Mouse (Mus musculus) cerebellum, adult 8-10 months (tissue): Measurements from ENCODE around the gene Rnf2.

Experiments used
- DNase-seq: peaks from one replicate; pipeline ENCODE4 v3.0.0; 2022

The Rnf2 gene

DNA sequence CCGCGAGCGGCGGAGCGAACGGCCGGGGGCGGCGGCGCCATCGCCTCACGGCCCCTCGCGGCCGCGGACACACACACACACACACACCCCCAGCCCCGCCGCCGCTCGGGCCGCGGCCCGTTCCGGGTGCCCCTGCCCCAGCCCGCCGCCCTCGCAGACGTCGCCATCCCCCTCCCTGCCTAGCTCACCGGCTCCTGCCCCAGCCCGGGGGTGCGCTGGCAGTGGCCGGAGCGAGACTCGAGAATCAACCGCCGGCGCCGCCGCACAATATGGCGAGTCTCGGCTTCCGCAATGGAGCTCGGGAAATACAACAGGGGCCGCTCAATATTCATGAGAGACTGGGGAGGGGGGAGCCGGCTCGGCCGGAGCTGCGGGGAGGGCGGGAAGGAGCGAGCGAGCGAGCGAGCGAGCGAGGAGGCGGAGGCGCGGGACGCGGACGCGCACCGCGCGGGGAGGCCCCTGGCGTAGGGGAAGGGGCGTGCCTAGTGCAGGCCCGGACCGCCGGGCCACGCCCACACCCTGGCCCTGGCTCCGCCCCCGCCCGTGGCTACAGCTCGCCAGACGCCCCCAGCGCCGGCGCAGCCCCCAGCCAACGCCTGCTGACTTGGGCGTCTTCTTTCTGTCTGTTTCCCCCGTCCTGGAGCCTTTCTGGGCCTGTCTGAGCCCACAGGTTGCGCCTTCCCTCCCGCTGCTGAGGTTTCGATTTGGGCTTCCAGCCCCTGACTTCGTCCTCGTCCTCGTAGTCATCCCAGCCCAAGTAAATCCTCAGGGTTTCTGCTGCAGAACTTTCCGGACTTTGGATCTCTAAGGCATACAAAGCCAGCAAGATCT lies at the start of gene Rnf2:
Gene Rnf2 (minus strand): TSS at position 425 of the 831 bp plus-strand sequence.
- DNase-seq: peak; percentile 85

DNA sequence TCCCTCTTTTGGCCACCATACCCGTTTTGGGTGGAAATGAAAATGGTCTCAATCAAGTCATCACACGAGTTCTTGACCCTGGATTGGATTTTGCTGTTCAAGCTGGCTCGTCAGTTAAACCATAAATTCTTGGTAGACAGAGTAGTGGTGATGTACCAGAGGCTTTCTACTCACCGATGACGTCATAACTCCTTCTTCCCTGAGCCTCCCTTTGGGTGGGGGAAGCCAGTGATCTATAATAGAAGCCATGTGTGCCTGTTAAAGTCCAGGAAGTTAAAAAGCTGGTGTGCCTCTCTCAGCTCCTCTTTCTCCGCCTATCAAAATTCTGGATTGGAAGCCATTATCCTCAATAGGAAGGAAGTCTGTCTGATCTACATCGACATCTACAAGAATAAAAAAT lies 49.0 kb upstream of the Rnf2 start:
- DNase-seq: no peak

DNA sequence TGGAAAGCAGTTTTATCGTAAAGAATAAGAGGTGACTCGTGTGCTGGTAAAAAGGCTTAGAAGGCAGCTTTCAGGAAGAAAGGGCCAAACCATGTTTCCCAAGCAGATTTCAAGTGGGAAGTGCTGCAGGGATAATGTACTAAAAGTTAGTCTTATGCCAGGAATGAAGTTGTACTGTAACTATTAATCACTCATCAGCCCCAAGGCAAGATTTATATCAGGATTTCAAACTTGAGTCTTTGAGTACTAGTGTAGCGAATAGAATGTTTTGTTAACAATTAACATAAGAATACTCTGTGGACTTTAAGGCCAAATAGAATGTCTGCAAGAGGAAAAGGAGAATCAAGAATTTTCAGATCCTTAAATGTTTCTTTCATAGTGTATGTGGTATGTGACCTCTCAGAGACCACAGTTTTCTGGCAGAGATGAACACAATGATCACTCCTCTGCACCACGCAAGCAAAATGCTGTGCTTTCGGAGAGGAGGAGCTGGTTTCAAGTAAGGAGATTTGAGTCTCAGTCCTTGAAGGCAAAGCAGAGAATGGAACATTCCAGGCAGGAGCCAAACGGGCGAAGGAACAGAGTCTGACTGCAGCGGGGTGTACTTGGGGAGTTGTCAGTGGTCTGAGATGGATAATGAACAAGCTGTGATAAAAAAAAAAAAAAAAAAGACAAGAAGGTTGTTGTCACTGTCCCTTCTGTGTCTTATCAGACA lies 48.3 kb upstream of the Rnf2 start:
- DNase-seq: no peak

DNA sequence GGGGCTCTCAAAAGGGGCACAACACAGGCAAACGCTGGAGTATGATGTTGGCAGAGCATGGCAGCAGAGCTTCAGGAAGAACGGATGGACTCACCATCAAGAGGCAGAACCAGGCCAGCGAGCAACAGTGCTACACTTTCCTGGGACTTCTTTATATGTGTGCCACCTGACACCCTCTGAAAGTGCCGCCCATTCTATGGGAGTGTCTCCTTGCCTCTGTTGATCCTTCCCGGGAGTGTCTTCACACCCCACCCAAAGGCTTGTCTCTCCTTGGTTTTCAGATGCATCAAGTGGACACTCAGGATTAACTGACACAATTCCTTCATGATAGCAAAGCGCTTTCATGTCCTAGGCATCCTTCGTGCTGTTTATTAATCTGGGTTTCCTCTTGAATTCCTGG lies 44.8 kb upstream of the Rnf2 start:
- no peak for DNase-seq

DNA sequence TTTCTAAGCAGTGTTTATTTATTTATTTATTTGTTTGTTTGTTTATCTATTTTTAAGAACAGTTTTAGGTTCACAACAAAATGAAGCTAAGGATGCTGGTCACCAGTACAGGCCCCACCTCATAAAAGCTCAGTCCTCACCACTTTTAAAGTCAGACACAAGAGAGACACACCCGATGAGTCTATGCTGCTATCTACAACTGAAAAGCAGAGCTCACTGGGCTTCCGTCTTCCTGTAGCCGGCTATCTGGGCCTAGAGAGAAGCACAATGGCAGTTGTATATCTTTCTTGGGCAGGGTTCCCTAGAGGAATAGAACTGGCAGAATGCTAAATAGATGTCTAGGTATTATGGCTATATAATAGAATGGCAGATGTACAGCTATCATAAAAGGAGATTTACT lies 43.8 kb upstream of the Rnf2 start:
- DNase-seq: no peak

DNA sequence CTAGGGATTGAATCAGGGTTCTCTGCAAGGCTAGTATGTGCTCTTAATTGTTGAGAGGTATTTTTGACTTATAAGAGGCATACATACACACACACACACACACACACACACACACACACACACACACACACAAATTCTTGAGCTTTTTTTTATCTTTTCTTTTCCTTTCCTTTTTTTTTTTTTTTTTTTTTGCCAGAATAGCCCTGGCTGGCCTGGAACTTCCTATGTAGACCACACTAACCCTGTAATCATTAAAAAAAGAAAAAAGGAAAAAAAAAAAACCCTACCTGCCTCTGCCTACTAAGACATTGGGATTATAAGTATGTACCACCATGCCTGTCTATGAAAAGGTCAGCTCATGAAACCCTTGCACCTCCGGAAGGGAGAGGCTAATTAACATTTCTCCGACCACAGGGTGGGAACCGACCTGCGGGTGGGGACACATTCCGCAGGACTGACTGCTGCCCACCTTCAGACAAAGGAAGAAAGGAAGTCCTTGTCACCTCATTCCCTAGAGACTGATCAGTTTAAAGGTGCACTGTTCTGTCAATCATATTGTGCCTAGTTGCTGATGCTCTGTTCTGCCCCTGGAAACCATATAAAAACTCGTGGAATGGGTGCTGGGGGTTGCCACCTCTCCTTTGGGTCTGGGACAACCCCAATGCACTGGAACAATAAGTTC lies 43.2 kb upstream of the Rnf2 start:
- no peak for DNase-seq

DNA sequence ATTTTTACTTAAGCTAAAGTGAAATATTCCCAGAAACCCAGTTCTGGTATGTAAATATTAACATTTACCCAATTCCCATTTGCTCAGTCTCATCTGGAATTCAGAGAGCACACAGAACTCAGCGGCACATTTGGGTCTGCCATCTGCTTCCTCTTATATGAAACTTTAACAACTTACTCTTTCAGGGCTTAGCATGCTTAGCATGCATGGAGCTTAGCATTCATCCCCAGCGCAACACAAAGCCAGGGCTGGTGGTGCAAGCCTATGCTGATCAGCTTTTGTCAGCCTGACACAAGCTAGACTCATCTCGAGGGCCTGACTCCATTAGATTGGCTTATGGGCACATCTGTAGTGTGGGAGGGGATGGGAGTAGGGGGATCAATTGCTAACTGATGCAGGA lies 25.9 kb upstream of the Rnf2 start:
- DNase-seq: no peak

DNA sequence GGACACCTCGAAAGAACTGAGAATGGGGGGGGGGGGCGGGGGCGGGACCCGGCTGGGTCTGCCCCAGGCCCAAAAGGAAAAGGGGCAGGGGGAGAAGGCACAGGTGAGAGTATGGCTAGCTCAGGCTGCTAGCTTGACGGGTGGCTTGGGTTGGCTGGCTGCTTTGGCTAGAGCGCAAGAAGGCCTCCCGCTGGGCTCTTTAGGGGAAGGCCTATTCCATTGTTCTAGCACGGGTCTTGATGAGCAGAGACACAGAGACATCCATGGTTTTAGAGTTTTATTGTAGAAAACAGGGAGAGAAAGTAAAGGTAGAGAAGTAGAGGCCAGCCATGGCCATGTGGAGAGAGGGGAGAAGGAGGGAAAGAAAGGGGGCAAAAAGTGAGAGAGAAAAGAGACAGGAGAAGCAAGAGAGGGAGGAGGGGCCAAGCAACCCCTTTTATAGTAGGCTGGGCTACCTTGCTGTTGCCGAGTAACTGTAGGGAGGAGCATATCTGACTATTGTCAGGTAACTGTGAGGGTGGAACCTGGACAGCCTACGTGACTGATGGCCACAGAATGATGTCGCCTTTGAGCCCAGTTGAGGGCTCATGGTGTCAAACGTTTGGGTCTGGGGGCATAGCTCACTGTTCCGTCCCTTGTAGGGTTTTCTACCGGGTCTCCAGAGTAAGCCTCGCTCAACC lies 17.0 kb upstream of the Rnf2 start:
- no peak for DNase-seq

DNA sequence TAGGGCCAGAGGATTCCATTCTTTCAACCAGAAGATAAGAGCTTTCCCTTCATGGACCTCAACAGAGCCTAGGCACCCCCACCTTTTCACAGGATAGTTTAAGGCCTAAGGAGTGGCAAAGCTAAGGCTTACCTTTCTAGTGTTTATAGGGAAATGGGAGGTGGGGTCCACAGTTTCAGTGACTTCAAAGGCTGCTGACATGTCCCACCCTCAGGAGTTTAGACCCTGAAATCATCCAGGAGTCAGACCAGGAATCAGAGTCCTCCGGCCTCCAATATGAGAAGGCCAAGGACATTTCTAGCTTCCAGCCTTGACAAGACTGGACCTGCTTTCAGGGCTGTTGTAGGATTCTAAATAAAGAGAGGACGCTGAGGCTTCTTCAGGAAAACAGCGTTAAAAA lies 16.1 kb upstream of the Rnf2 start:
- DNase-seq: no peak

DNA sequence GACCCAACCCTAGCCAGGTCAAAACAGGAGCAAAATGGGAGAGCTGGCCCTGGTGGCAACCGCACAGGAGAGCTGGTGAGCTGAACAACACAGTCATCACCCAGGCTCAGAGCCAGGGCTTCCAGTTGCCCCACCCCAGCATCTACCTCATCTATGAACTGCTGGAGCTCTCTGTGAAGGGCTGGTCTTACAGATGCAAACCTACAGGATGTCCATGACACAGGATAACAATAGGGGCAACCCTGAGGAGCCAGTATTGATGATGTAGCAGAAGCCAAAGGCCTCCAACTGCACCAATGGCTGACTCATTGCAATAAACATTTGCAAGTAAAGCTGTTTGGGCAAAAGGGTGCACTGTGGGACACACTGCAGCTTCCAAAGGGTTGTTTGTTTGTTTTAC lies 15.0 kb upstream of the Rnf2 start:
- no peak for DNase-seq

DNA sequence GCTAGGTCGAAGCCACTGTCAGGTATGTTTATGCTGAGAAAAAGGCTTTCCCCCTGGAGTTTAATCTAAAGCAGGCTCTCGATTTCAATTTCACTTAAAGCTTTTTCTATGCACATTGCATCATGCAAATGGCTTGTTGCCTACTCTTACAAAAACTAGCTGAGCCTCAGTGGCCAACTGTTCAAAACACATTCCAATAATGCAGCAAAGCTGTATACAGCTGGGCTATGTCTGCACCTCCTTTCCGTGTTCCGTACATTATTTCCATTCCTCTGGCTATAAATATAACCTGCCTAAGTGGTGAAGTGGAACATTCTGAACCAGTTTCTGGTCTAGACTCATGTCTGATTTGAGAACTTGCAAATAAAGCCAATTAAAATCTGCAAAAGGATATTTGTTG lies 13.4 kb upstream of the Rnf2 start:
- no peak for DNase-seq

DNA sequence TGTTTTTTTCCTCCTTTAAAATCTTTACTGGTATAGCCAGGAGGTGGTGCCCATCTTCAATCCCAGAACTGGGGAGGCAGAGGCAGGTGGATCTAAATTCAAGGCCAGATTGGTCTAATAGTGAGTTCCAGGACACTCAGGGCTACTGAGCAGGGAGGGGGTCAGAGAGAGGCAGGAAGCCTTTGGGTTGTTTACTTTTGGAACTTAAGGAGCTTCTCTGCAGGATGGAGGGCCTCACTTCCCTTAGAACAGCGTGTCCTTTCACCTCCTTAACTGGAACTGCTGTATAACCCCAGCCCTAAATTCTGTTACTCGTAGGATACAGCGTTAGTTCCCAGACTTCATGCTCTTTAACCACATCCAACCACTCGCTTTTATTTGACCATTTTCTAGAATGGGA lies 10.1 kb upstream of the Rnf2 start:
- DNase-seq: no peak

DNA sequence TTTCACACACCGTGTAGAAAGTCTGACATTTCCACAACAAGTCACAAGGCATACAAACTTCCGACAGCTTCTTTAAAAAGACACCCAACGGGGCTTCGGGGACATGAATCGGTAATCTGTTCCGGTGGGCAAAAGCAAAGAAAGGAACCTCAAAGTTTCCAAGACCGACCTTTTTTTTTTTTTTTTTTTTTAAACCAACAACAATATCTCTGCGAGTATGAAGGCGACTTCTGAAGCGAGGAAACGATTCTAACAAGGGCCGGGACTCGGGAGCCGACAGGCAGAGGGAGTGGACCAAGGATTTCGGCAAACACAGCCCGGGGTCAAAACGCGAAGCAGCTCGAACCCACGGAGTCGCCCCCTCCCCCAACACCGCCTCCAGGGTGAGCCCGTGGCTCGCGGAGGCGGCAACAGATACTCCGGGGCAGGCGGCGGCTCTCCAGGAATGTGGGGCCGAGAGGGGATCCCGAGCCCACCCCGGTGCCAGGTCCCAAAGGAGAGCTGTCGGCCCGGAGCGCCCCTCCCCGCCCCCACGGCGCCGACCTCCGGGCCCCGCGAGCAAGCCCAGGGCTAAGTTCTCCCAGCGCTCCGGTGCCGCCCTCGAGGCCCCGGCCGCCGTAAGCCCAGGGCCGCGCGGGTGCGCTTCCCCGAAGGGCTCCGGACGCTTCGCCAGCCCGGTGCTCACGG lies 797 bp downstream of the Rnf2 start:
- peak; percentile 35 for DNase-seq

DNA sequence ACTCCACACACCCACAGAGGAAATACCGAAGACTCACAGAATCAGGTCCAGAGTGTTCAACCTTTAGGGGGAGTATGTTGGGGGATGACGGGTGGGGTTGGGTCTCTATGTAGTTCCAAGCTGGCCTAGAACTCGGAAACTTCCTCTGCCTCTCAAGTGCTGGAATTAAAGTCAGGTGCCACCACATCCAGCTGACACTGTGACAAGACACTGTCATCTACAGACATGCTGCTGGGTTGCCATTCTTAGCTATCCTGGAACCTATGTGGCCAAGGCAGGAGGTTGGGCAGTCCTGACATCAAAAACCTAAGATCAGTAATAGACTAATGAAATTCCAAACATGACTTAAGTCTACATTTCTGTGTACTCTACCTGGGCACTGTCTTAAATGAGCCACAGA lies 2.4 kb downstream of the Rnf2 start:
- no peak for DNase-seq

DNA sequence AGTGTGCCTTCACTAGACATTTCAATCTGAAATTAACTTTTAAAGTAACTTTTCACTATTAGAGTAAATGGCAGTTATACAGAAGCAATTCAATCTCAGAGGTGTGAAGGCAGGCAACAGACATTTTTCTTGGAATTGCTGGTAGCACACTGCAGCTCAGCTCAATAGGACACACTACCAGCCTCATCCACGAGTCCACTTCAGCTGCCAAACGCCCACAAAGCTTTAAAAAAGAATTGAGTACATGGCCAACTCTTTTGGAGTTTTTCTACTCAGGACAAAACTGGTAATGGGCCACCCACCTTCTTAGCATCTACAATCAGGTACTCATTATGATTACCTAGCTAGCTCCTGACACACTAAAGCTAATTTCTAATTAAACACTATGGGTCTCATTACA lies 2.8 kb downstream of the Rnf2 start:
- DNase-seq: no peak

DNA sequence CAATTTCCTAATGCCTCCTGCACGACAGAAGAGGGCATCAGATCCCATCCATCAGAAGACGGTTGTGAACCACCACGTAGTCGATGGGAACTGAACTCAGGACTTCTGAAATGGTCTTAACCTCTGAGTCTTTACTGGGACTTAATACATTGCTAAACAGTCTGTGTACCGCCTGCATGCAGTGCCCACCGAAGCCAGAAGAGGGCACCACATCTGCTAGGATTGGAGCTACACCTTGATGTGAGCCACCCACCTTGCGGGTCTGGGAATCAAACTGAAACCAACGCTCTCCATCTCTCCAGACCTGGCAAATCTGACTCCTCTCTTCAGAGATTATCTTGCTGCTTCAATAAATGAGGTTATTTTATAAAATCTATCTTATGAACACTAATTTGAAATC lies 3.7 kb downstream of the Rnf2 start:
- DNase-seq: no peak

DNA sequence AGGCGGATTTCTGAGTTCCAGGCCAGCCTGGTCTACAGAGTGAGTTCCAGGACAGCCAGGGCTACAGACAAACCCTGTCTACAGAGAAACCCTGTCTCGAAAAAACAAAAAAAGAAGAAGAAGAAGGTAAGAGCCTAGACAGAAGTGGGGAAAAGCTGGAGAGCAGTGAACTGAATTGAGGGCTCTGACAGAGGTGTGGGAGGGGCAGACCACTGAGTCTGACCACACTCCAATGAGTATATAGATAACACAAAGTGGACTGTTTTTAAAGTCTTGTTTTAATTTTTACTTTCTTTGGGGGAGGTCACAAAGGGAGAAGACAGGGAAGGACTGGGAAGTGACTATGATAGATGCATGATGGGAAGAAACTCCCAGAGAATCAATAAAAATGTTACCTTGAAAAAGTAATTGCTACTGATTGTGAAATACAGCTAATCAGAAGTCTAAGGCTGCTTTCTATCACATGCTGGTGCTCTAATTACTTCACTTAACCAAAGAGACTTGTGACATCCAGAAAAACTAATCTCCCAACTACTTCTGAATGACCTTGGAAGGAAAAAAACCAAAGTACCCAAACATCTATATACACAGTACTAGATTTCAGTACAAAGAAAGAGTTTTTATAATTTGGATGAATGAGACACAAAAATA lies 5.0 kb downstream of the Rnf2 start:
- DNase-seq: no peak

DNA sequence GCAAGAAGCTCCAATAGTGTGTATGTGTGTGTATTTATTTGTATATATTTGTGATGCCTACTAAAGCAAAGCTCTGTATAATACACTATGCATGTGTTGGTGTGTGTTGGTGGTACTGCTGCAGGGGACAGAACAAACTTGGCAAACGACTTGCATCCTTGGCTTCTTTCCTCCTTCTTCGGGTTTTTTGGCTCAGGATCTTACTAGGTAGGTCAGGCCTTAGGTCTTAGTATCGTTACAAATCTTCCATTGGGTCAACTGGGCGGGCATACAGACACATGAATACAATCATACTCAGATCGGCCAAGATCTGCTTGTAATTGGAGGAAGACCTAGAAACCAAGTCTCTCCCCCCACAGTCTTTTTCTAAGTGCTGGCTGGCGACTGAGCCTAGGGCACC lies 6.0 kb downstream of the Rnf2 start:
- no peak for DNase-seq

DNA sequence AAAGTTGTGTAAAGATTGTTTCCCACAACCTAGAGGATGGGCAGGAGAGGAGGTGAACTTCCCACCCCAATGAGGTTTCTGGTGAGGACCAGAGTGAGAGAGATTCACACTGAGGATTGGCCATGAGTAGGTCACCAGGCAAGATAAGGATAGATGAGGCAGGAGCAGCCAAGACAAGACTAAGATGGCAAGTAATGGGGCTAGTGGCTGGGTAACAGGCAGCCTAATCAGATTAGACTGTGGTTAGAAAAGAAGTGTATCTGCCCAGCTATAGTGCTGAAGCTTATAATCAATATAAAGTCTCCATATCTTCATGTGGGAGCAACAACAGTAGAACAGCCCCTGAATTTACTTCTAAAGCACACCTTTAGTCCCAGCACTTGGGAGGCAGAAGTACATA lies 6.9 kb downstream of the Rnf2 start:
- no peak for DNase-seq

DNA sequence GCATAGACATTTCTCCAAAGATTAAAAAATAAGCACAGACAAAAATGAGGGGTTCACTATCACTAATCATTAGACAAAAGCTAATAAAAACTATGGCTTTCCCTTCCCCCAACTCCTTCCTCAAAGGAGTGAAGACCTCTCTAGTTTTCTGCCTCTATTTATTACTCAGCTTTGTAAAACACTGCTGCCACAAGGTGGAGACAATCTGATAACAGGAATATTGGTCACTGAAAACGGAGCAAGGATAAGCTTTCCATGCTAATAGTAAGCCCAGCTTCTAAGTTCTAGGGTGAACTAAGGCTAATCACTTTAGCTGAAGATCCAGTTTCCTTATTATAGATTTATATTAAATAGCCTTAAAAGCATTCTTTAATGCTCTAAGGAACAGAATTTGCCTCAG lies 8.3 kb downstream of the Rnf2 start:
- DNase-seq: no peak

DNA sequence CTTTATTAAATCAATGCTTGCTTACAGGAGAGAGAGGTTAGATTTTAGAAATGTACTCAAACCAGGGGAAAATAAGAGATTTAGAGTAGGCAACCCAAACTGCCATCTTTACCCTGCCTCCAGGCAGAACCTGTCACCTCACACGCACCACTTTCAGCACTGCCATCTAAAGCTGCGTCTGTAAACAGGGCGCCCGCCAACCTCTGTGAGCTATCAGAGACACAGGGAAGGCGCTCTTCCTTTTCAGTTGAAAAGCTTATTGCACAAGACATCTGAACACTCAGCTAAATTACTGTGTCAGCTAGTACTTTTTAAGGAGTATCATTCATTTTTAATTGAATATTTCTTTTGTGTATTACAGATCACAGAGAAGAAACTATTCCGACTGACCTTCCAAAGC lies 10.9 kb downstream of the Rnf2 start:
- DNase-seq: no peak

DNA sequence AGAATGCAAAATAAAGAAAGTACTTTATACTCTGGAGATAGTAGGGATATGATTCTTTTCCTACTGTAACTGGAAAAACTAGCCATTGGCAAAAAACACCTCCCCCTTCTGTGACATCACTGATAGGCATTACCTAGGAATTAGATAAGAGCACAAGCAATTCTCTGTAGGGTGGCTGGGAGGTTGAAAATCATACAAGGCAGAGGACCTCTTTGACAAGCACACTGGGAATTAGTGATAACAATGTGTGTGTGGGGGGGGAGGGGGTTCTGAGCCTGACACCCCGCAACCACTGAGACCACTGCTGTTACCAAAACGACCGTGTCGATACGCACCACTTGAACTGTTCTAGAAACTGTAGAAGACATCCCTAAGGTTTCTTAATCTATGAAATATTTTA lies 16.0 kb downstream of the Rnf2 start:
- no peak for DNase-seq
